Mouse (Mus musculus) E14TG2a.4 (cell line): ENCODE results near the gene Selenoh.

Source experiments
- CTCF ChIP-seq: conservative IDR thresholded peaks from 2 replicates; pipeline ENCODE4 v1.5.1; 2014; ENCODE audit warnings: low read length
- NANOG ChIP-seq: IDR thresholded peaks from 2 replicates; pipeline ENCODE4 v1.6.1; 2014; ENCODE audit warnings: borderline replicate concordance, low read length, mixed read lengths
- POU5F1 ChIP-seq: IDR thresholded peaks from 2 replicates; pipeline ENCODE4 v1.6.1; 2014; ENCODE audit warnings: low read length, borderline replicate concordance

DNA sequence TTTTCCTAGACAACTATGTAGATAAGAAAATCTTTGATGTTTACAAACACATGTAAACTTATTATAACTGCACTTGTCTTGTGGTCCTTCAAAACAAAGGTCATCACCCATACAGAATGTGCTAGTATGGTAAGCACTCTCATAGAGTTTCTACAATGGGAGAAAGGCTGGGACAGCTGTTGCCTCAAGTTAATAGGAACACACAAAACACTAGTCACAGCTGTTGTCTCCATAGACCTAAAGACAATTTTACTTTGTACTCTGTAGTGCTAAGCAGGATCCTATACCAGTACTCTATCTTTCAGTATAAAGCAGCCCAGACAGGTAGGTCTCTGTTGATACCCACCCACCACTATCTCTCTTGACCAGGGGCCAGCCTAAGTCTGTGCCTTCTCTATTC, 29.7 kb downstream of the Selenoh start:
- TF ChIP-seq CTCF: no peak
- no peak for TF ChIP-seq POU5F1
- TF ChIP-seq NANOG: no peak
